Mouse (Mus musculus): ENCODE data around the gene Ambp.

Ambp gene

DNA sequence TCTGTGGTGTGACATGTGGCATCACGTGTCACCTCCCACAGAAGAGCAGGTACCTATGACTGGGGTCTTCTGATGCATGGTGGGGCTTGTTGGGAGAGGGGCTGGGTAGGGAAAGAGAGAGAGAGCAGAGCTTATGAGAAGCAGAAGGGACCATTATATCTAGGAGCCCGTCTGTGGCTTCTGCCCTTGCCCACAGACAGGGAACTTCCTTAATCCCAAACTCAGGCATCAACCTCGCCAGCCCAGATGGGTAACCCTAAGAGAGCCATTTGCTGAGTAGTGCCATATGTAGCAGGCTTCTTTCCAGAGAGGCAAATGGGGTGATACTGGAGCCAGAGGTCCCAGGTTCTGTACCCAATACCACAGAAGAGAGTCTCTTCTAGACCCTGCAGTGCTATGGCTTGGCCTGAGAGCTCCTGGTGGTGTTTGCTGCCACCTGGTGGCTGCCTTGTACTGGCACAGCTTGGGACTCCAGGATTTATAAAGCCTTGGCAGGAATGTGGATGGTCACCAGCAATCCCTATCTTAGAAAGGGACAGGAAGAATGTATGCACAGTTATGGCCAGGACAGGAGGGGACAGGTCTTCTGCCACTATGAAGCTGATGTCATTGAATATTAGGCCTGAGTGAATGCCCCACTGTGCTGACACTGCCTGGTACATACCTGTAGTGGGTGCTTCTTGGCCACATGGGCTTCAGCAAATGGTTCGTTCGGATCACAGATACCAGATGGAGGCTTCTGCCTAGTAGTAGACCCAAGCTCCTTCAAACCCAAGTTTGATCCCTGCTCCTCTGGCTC is 35.8 kb downstream of the Ambp start:
- peak; percentile 32 for DNase-seq (ENCODE audit: low spot score)

DNA sequence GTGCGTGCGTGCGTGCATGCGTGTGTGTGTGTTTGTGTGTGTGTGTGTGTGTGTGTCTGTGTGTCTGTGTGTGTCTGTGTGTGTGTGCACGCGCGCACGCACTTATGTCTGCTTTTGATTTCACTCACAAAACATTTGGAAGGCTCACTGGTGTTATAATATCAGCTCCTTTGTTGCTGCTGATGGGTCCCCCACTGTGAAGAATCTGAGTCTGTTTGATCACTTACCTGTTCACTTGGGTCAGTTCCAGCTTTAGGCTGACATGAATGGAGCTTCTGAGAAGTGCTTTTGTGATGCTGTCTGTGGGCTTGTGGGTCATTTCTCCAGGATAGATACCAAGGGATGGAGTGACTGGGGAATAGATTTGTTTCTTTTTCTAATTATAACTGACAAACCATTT is 48.9 kb downstream of the Ambp start:
- no peak for DNase-seq (ENCODE audit: low spot score)

DNA sequence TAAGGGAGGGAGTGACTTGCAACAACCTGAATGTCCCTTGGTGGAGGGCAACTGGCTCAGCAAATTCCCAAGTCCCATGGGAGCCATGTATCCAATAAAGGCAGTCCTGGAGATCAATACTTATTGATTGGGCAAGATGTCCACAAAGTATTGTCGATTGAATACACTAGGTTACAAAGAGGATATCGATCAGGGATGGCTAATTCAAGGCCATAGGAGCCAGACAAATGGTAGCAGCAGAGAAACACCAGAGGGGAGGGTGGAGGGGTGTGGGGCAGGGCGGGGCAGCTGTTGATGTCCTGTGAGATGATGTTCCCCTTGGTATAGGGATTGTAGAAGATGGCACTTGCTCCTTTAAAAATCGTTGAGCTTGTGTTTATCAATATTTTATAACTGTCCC is 52.6 kb downstream of the Ambp start:
- no peak for DNase-seq (ENCODE audit: low spot score)

DNA sequence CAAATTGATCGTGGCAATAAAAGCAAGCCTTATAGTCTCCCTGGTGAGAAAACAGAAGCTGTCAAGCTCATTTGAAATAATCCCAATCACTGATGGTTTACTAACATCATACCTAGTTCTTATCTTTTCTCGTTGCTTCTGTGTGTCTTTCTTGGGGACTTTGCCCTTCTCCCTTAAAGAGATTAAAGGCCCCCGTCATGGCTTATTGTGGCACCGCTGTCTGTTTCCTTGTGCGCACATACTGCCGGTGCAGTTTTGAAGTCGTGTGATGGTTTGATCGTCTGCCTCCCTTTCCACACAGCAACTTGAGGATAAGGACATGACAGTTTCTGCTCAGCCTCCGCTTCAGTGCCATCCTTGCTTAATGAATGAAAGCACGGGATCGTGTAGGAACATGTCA is 54.1 kb downstream of the Ambp start:
- no peak for DNase-seq (ENCODE audit: low spot score)

DNA sequence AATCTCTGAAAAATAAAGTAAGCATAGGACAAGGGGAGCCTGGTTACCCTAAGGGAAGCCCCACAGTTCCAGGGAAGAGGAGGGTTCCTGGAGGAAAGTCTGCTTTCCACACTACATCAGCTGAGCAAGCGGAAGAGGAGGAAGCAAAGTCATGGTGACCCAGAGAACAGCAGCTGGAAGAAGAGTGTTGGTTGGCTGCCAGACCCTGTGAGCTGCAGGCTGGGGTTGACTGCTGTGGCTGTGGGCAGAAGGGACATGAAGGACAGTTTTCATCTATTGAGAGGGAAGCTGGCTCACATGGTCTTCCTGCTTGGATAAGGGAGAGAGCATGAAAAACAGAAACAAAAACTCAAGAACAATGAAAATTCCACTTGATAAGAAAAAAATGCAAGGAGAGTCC is 57.0 kb downstream of the Ambp start:
- DNase-seq (ENCODE audit: low spot score): no peak
